Mouse (Mus musculus): ENCODE measurements at regions not wholly inside any gene's neighbourhood (a gene's known extent, or its start where the extent isn't known, plus 50 kb on each side); places are given as distances from the start of the nearest gene placed in this dataset.

GRCm38 (mm10) chr16:76423964-76424363 lies 50.3 kb upstream of the Nrip1 start:
- H3K27me3 ChIP-seq (ENCODE audit: control insufficient read depth, insufficient read depth, low read length) = no peaks in the 10 kb centered on the region
- H3K9ac ChIP-seq (ENCODE audit: low read length) = no peak overlapping the region
- H3K4me3 ChIP-seq (replicated peaks; ENCODE audit: low read length) = no peak overlapping the region
- no peak for ATAC-seq (ENCODE audit: insufficient read depth, low FRiP score)
- H3K4me2 ChIP-seq (ENCODE audit: low read depth, low read length) = no peak overlapping the region
- 0 out of 2 replicates have a peak, but pooled peaks cover 2% of the 10 kb centered on the region for H3K4me1 ChIP-seq (ENCODE audit: control insufficient read depth, insufficient read depth, low read length)
- H3K9me3 ChIP-seq (replicated peaks; ENCODE audit: control insufficient read depth, low read length) = no peaks in the 10 kb centered on the region
- no peak overlapping the region for H3K27ac ChIP-seq (ENCODE audit: low read length)
- WGBS = 83% methylated on average over 14 of the region's 14 CpGs
- no peaks in the 10 kb centered on the region for H3K36me3 ChIP-seq (ENCODE audit: control insufficient read depth, insufficient read depth, low read length)
